Mouse (Mus musculus) forebrain, embryonic 12.5 days (tissue): ENCODE measurements at regions not wholly inside any gene's neighbourhood (a gene's known extent, or its start where the extent isn't known, plus 50 kb on each side); places are given as distances from the start of the nearest gene placed in this dataset.

Experiments
- ATAC-seq: fragments of 200-750 bp; cut with Nextera tagmentation; 2 replicates; pipeline ENCODE4 v1.8.0; 2017; ENCODE audit warnings: moderate TSS enrichment; ENCODE audit not compliant: low FRiP score
- H3K27ac ChIP-seq: fragments of 300-500 bp; sonication (generic); 2 replicates; pipeline ENCODE4 v1.5.1; 2016; ENCODE audit warnings: mild to moderate bottlenecking
- H3K27me3 ChIP-seq: fragments of 300-500 bp; sonication (generic); 2 replicates; pipeline ENCODE4 v1.6.1; 2016; ENCODE audit warnings: mild to moderate bottlenecking
- H3K36me3 ChIP-seq: fragments of 300-500 bp; sonication (generic); replicated peaks from 2 replicates; pipeline ENCODE4 v1.6.1; 2016; ENCODE audit warnings: mild to moderate bottlenecking
- H3K4me1 ChIP-seq: fragments of 300-500 bp; sonication (generic); 2 replicates; pipeline ENCODE4 v1.6.1; 2016
- H3K4me2 ChIP-seq: fragments of 300-500 bp; sonication (generic); 2 replicates; pipeline ENCODE4 v1.6.1; 2016; ENCODE audit warnings: mild to moderate bottlenecking, moderate library complexity
- H3K4me3 ChIP-seq: fragments of 300-500 bp; sonication (generic); replicated peaks from 2 replicates; pipeline ENCODE4 v1.5.1; 2016; ENCODE audit warnings: mild to moderate bottlenecking
- H3K9ac ChIP-seq: fragments of 300-500 bp; sonication (generic); 2 replicates; pipeline ENCODE4 v1.6.1; 2016; ENCODE audit warnings: mild to moderate bottlenecking
- H3K9me3 ChIP-seq: fragments of 300-500 bp; sonication (generic); 2 replicates; pipeline ENCODE4 v1.6.1; 2016
- WGBS: fragments of 180-500 bp; shearing (Covaris S2); methylation state at CpG from one replicate; pipeline ENCODE4 v1.1.7; 2016; 5-methylcytosine and 5-hydroxymethylcytosine counted together

- H3K27me3 ChIP-seq, result no peaks in the 10 kb centered on the region
- H3K4me2 ChIP-seq, result no peak overlapping the region
- no peak overlapping the region for H3K4me3 ChIP-seq
- H3K9me3 ChIP-seq, result no peaks in the 10 kb centered on the region
- no peak overlapping the region for H3K9ac ChIP-seq
- no peaks in the 10 kb centered on the region for H3K36me3 ChIP-seq
- no peak for ATAC-seq
- H3K27ac ChIP-seq, result no peak overlapping the region
- WGBS, result 92% methylated on average over 7 of the region's 7 CpGs
- 0 out of 2 replicates have a peak, but pooled peaks cover 2% of the 10 kb centered on the region for H3K4me1 ChIP-seq
Measured at GRCm38 (mm10) chr3:120015376-120015775, 231.1 kb upstream of the Ptbp2 start.

GRCm38 (mm10) chr3:120011861-120012260, 227.6 kb upstream of the Ptbp2 start:
- ATAC-seq, result no peak
- Histone ChIP-seq H3K9ac (no peak overlapping the region), H3K36me3 (no peaks in the 10 kb centered on the region), H3K4me2 (no peak overlapping the region), H3K4me3 (no peak overlapping the region), H3K9me3 (no peaks in the 10 kb centered on the region), H3K27me3 (no peaks in the 10 kb centered on the region), H3K27ac (no peak overlapping the region), H3K4me1 (no peaks in the 10 kb centered on the region)
- 18% methylated on average over 3 of the region's 3 CpGs for WGBS

- H3K4me1 ChIP-seq, result no peaks in the 10 kb centered on the region
- no peak for ATAC-seq
- WGBS, result 87% methylated on average over 3 of the region's 3 CpGs
- no peaks in the 10 kb centered on the region for H3K27me3 ChIP-seq
- no peaks in the 10 kb centered on the region for H3K9me3 ChIP-seq
- H3K27ac ChIP-seq, result no peak overlapping the region
- no peak overlapping the region for H3K9ac ChIP-seq
- H3K4me3 ChIP-seq, result no peak overlapping the region
- no peak overlapping the region for H3K4me2 ChIP-seq
- H3K36me3 ChIP-seq, result no peaks in the 10 kb centered on the region
Measured at GRCm38 (mm10) chr3:120008110-120008509, 223.8 kb upstream of the Ptbp2 start.

- Histone ChIP-seq H3K4me3 (no peak overlapping the region), H3K4me2 (no peak overlapping the region), H3K36me3 (no peaks in the 10 kb centered on the region), H3K27ac (no peak overlapping the region), H3K27me3 (no peaks in the 10 kb centered on the region), H3K9ac (no peak overlapping the region), H3K9me3 (no peaks in the 10 kb centered on the region), H3K4me1 (no peaks in the 10 kb centered on the region)
- WGBS, result 79% methylated on average over 3 of the region's 3 CpGs
- no peak for ATAC-seq
Measured at GRCm38 (mm10) chr3:120004588-120004987, 220.3 kb upstream of the Ptbp2 start.

GRCm38 (mm10) chr3:120000281-120000680, 216.0 kb upstream of the Ptbp2 start:
- Histone ChIP-seq H3K27me3 (no peaks in the 10 kb centered on the region), H3K9ac (no peak overlapping the region), H3K9me3 (no peaks in the 10 kb centered on the region), H3K27ac (no peak overlapping the region), H3K36me3 (no peaks in the 10 kb centered on the region), H3K4me3 (no peak overlapping the region), H3K4me1 (no peaks in the 10 kb centered on the region), H3K4me2 (no peak overlapping the region)
- ATAC-seq, result no peak
- 84% methylated on average over 5 of the region's 5 CpGs for WGBS

- Histone ChIP-seq H3K9ac (no peak overlapping the region), H3K27ac (no peak overlapping the region), H3K4me3 (no peak overlapping the region), H3K4me1 (no peaks in the 10 kb centered on the region), H3K27me3 (no peaks in the 10 kb centered on the region), H3K36me3 (no peaks in the 10 kb centered on the region), H3K9me3 (no peaks in the 10 kb centered on the region), H3K4me2 (no peak overlapping the region)
- ATAC-seq, result no peak
- WGBS, result 70% methylated on average over 9 of the region's 9 CpGs
Measured at GRCm38 (mm10) chr3:119996258-119996988, 212.2 kb upstream of the Ptbp2 start.

GRCm38 (mm10) chr3:119995781-119996180, 211.5 kb upstream of the Ptbp2 start:
- no peaks in the 10 kb centered on the region for H3K27me3 ChIP-seq
- no peak overlapping the region for H3K27ac ChIP-seq
- no peaks in the 10 kb centered on the region for H3K4me1 ChIP-seq
- H3K9ac ChIP-seq, result no peak overlapping the region
- WGBS, result 61% methylated on average over 4 of the region's 4 CpGs
- H3K36me3 ChIP-seq, result no peaks in the 10 kb centered on the region
- H3K9me3 ChIP-seq, result no peaks in the 10 kb centered on the region
- H3K4me2 ChIP-seq, result no peak overlapping the region
- H3K4me3 ChIP-seq, result no peak overlapping the region
- no peak for ATAC-seq

- Histone ChIP-seq H3K9me3 (no peaks in the 10 kb centered on the region), H3K27me3 (no peaks in the 10 kb centered on the region), H3K27ac (no peak overlapping the region), H3K4me2 (no peak overlapping the region), H3K9ac (no peak overlapping the region), H3K4me1 (no peaks in the 10 kb centered on the region), H3K4me3 (no peak overlapping the region), H3K36me3 (no peaks in the 10 kb centered on the region)
- 67% methylated on average over 3 of the region's 3 CpGs for WGBS
- no peak for ATAC-seq
Measured at GRCm38 (mm10) chr3:119987245-119987852, 203.1 kb upstream of the Ptbp2 start.

- Histone ChIP-seq H3K9me3 (no peaks in the 10 kb centered on the region), H3K4me1 (no peaks in the 10 kb centered on the region), H3K4me3 (no peak overlapping the region), H3K36me3 (no peaks in the 10 kb centered on the region), H3K27me3 (no peaks in the 10 kb centered on the region), H3K4me2 (no peak overlapping the region), H3K27ac (no peak overlapping the region), H3K9ac (no peak overlapping the region)
- ATAC-seq, result no peak
- 97% methylated on average over 1 of the region's 1 CpGs for WGBS
Measured at GRCm38 (mm10) chr3:119977349-119977748, 193.1 kb upstream of the Ptbp2 start.

- H3K9ac ChIP-seq, result no peak overlapping the region
- no peak overlapping the region for H3K4me3 ChIP-seq
- no peak overlapping the region for H3K27ac ChIP-seq
- H3K9me3 ChIP-seq, result no peaks in the 10 kb centered on the region
- no peaks in the 10 kb centered on the region for H3K36me3 ChIP-seq
- no peak for ATAC-seq
- H3K4me2 ChIP-seq, result no peak overlapping the region
- no peaks in the 10 kb centered on the region for H3K27me3 ChIP-seq
- H3K4me1 ChIP-seq, result no peaks in the 10 kb centered on the region
- 95% methylated on average over 3 of the region's 3 CpGs for WGBS
Measured at GRCm38 (mm10) chr3:119976363-119976762, 192.1 kb upstream of the Ptbp2 start.

- peak; percentile 60 for ATAC-seq
- H3K27ac ChIP-seq, result peak overlapping the region; percentile 53; the same call in 1 of the 2 replicates
- WGBS, result 4% methylated on average over 5 of the region's 5 CpGs
Measured at GRCm38 (mm10) chr3:119958799-119959467, 174.7 kb upstream of the Ptbp2 start.

GRCm38 (mm10) chr3:119957529-119957928, 173.3 kb upstream of the Ptbp2 start:
- WGBS, result 92% methylated on average over 8 of the region's 8 CpGs
- no peak for ATAC-seq
- Histone ChIP-seq H3K4me1 (peaks cover 14% of the 10 kb centered on the region), H3K36me3 (no peaks in the 10 kb centered on the region), H3K4me3 (no peak overlapping the region), H3K27ac (no peak overlapping the region), H3K4me2 (no peak overlapping the region), H3K27me3 (no peaks in the 10 kb centered on the region), H3K9ac (no peak overlapping the region), H3K9me3 (no peaks in the 10 kb centered on the region)

More at GRCm38 (mm10) chr3:119958799-119959467, 174.7 kb upstream of the Ptbp2 start:
- no peak overlapping the region for H3K4me3 ChIP-seq
- no peak overlapping the region for H3K4me2 ChIP-seq
- no peaks in the 10 kb centered on the region for H3K9me3 ChIP-seq
- H3K36me3 ChIP-seq, result no peaks in the 10 kb centered on the region
- H3K27me3 ChIP-seq, result no peaks in the 10 kb centered on the region
- H3K4me1 ChIP-seq, result peaks cover 14% of the 10 kb centered on the region
- no peak overlapping the region for H3K9ac ChIP-seq
